ENCODE assay signal across 12 mouse cellular contexts in genomic region chr11:109319946-109320345, GRCm38 (mm10). TPM values are rescaled to one million over a fixed set of nuclear protein-coding genes. Genes with fewer than 3 reads are reported as not detected.
DNase-seq lines count a peak whose midpoint lies in the region; ATAC-seq lines count a peak whose summit lies in the region.
"Had no signal": no experiment of that assay in that cellular context is flagged by ENCODE, and none has a peak within 500 bp of the region (broad histone marks: within the 10 kb centered on the region; RNA-seq: fewer than 3 reads in every experiment).

No protein-coding gene starts in this region.

- 68% methylated on average over 5 of the region's 5 CpGs for WGBS in forebrain, embryonic 14.5 days
- WGBS in neural tube, embryonic 15.5 days = 85% methylated on average over 5 of the region's 5 CpGs

- no peak overlapping the region for H3K4me2 ChIP-seq in forebrain, embryonic 14.5 days (ENCODE audit: low read length)
- H3K4me2 ChIP-seq in neural tube, embryonic 15.5 days = no peak overlapping the region
- H3K4me2 ChIP-seq: embryonic facial prominence, embryonic 12.5 days; liver, embryonic 11.5 days had no signal

- no peaks in the 10 kb centered on the region for H3K9me3 ChIP-seq in forebrain, embryonic 14.5 days (replicated peaks; ENCODE audit: control insufficient read depth, low read length)
- no peaks in the 10 kb centered on the region for H3K9me3 ChIP-seq in neural tube, embryonic 15.5 days (replicated peaks)
- H3K9me3 ChIP-seq: embryonic facial prominence, embryonic 12.5 days had no signal

- DNase-seq in left cerebral cortex, postnatal 4 days = peak; percentile 60
- DNase-seq in left cerebral cortex, adult 11 months (ENCODE audit: low spot score) = no peak
- DNase-seq in cerebellum, adult 9-10 months = peak; percentile 82
- no peak for DNase-seq in forebrain, embryonic 14.5 days (ENCODE audit: low spot score)
- DNase-seq in lung, postnatal 4 days = no peak
- DNase-seq in heart, postnatal 10 days = no peak
- DNase-seq: kidney, adult 18-20 months; thymus, postnatal 36 days had no signal

- no peak overlapping the region for H3K9ac ChIP-seq in forebrain, embryonic 14.5 days (ENCODE audit: low read length)
- no peak overlapping the region for H3K9ac ChIP-seq in neural tube, embryonic 15.5 days (replicated peaks)
- H3K9ac ChIP-seq: embryonic facial prominence, embryonic 12.5 days had no signal

- H3K27ac ChIP-seq in forebrain, embryonic 14.5 days (ENCODE audit: low read depth, low read length) = peak overlapping the region; percentile 53; the same call in 1 of the 2 replicates
- H3K27ac ChIP-seq in neural tube, embryonic 15.5 days (replicated peaks) = peak overlapping the region; percentile 54
- H3K27ac ChIP-seq: embryonic facial prominence, embryonic 12.5 days had no signal

- no peaks in the 10 kb centered on the region for H3K27me3 ChIP-seq in forebrain, embryonic 14.5 days (replicated peaks; ENCODE audit: control insufficient read depth, insufficient read depth, low read length)
- H3K27me3 ChIP-seq in neural tube, embryonic 15.5 days (replicated peaks) = peaks cover 6% of the 10 kb centered on the region
- H3K27me3 ChIP-seq: embryonic facial prominence, embryonic 12.5 days; Patski had no signal

- no peaks in the 10 kb centered on the region for H3K36me3 ChIP-seq in forebrain, embryonic 14.5 days (ENCODE audit: control insufficient read depth, insufficient read depth, low read length)
- H3K36me3 ChIP-seq in neural tube, embryonic 15.5 days = no peaks in the 10 kb centered on the region
- H3K36me3 ChIP-seq: embryonic facial prominence, embryonic 12.5 days had no signal

- peaks cover 5% of the 10 kb centered on the region; the same call in 1 of the 2 replicates for H3K4me1 ChIP-seq in forebrain, embryonic 14.5 days (ENCODE audit: control insufficient read depth, insufficient read depth, low read length)
- peaks cover 8% of the 10 kb centered on the region for H3K4me1 ChIP-seq in neural tube, embryonic 15.5 days

- no peak overlapping the region for H3K4me3 ChIP-seq in forebrain, embryonic 14.5 days (ENCODE audit: low read depth, low read length)
- no peak overlapping the region for H3K4me3 ChIP-seq in neural tube, embryonic 15.5 days (replicated peaks)
- H3K4me3 ChIP-seq: embryonic facial prominence, embryonic 12.5 days had no signal

- intact Hi-C loops in left cerebral cortex, postnatal 4 days (cut with DNase I) = loop anchor here (10.0 kb wide), 1 partner anchor 265 kb away; no protein-coding TSS in a partner anchor
- intact Hi-C loops in heart, postnatal 10 days (cut with DNase I) = loop anchor here (2.0 to 5.0 kb wide), 4 partner anchors 73 to 542 kb away; no protein-coding TSS in a partner anchor

- peak; percentile 60 for ATAC-seq in forebrain, embryonic 14.5 days
- ATAC-seq in neural tube, embryonic 15.5 days (ENCODE audit: low FRiP score) = peak; percentile 61; the same call in 1 of the 2 replicates
- ATAC-seq: Patski had no signal

RNA-seq across cellular contexts. Expression of gene Rgs9, which starts 22.0 kb away (rescaled TPM):
- total RNA-seq in left cerebral cortex, postnatal 4 days (2021) = 10 to 100 TPM; 37.0 to 37.7 TPM
- polyA plus RNA-seq in forebrain, embryonic 14.5 days (2014; fragmentation: Nextera tagmentation; extraction: Ambion mirVana) = 4.3 and 5.4 TPM in 2 replicates
- 12.3 and 12.6 TPM in 2 replicates for polyA plus RNA-seq in neural tube, embryonic 15.5 days (2015; fragmentation: Nextera tagmentation; extraction: Ambion mirVana)
- under 1 TPM; 0.62 to 0.69 TPM for total RNA-seq in heart, postnatal 10 days (2021)

RNA-seq across cellular contexts. Expression of gene Gna13, which starts 42.7 kb away (rescaled TPM):
- total RNA-seq in left cerebral cortex, postnatal 4 days (2021) = 10 to 100 TPM; 48.8 to 50.5 TPM
- 13.7 and 16.3 TPM in 2 replicates for polyA plus RNA-seq in forebrain, embryonic 14.5 days (2014; fragmentation: Nextera tagmentation; extraction: Ambion mirVana)
- polyA plus RNA-seq in neural tube, embryonic 15.5 days (2015; fragmentation: Nextera tagmentation; extraction: Ambion mirVana) = 16.8 and 20.2 TPM in 2 replicates
- total RNA-seq in heart, postnatal 10 days (2021) = 10 to 100 TPM; 45.7 to 48.7 TPM

Comparison
In these comparisons a context has a peak if more than half of its experiments do, and no peak if none do; other contexts are left out.
1. DNase-seq: peak in left cerebral cortex, postnatal 4 days (single experiment) and cerebellum, adult 9-10 months (single experiment); none in left cerebral cortex, adult 11 months (single experiment), forebrain, embryonic 14.5 days (single experiment), lung, postnatal 4 days (0 of 2) and heart, postnatal 10 days (0 of 2).
2. RNA of gene Rgs9, which starts 22.0 kb away (total RNA-seq): 37.0 to 37.7 TPM in left cerebral cortex, postnatal 4 days; 0.62 to 0.69 TPM in heart, postnatal 10 days; every median in the first group is over 10 times any median in the second.